Comparison of ENCODE assay signal across 9 mouse cellular contexts in genomic region chr19:3699508-3700438, GRCm38 (mm10). TPM values are rescaled to one million over a fixed set of nuclear protein-coding genes. Genes with fewer than 3 reads are reported as not detected.
DNase-seq lines count a peak whose midpoint lies in the region; ATAC-seq lines count a peak whose summit lies in the region.
"Had no signal": no experiment of that assay in that cellular context is flagged by ENCODE, and none has a peak within 500 bp of the region (broad histone marks: within the 10 kb centered on the region; RNA-seq: fewer than 3 reads in every experiment).

No protein-coding gene starts in this region.

- H3K4me1 ChIP-seq in limb, embryonic 12.5 days (replicated peaks): no peaks in the 10 kb centered on the region
- H3K4me1 ChIP-seq: embryonic facial prominence, embryonic 13.5 days had no signal

- no peaks in the 10 kb centered on the region for H3K27me3 ChIP-seq in limb, embryonic 12.5 days
- H3K27me3 ChIP-seq: embryonic facial prominence, embryonic 13.5 days had no signal

- peak; percentile 45; the same call in 1 of the 2 replicates for ATAC-seq in limb, embryonic 12.5 days (ENCODE audit: insufficient number of reproducible peaks, insufficient read depth, low FRiP score, low TSS enrichment, low read depth)
- peak; percentile 76 for ATAC-seq in monocyte, adult 5-6 weeks (replicated peaks; ENCODE audit: insufficient number of reproducible peaks, low FRiP score, low TSS enrichment, poor library complexity, severe bottlenecking)

- no peak overlapping the region for H3K9ac ChIP-seq in limb, embryonic 12.5 days (replicated peaks)
- H3K9ac ChIP-seq: embryonic facial prominence, embryonic 13.5 days had no signal

- H3K9me3 ChIP-seq in limb, embryonic 12.5 days: no peaks in the 10 kb centered on the region
- H3K9me3 ChIP-seq: embryonic facial prominence, embryonic 13.5 days had no signal

- WGBS in limb, embryonic 12.5 days: 38% methylated on average over 6 of the region's 6 CpGs

- H3K4me3 ChIP-seq in limb, embryonic 12.5 days (replicated peaks): no peak overlapping the region
- H3K4me3 ChIP-seq: embryonic facial prominence, embryonic 13.5 days had no signal

- peak; percentile 75 for DNase-seq in urinary bladder, postnatal 14 days (ENCODE audit: low spot score)
- no peak for DNase-seq in urinary bladder, postnatal 10 days (ENCODE audit: low spot score)
- peak; percentile 78 to 87 for DNase-seq in cerebellum, postnatal 4 days (ENCODE audit: low spot score in 2 of 2)
- peak; percentile 81 to 92 for DNase-seq in heart, adult 18-20 months
- DNase-seq in kidney, adult 8-10 months: peak; percentile 80 to 81
- peak; percentile 58 to 72 for DNase-seq in spleen, postnatal 36 days (ENCODE audit: low spot score in 2 of 2)

- H3K36me3 ChIP-seq in limb, embryonic 12.5 days: no peaks in the 10 kb centered on the region
- H3K36me3 ChIP-seq: embryonic facial prominence, embryonic 13.5 days had no signal

- no peak overlapping the region for H3K27ac ChIP-seq in limb, embryonic 12.5 days
- H3K27ac ChIP-seq: embryonic facial prominence, embryonic 13.5 days had no signal

- H3K4me2 ChIP-seq in limb, embryonic 12.5 days: no peak overlapping the region
- H3K4me2 ChIP-seq: embryonic facial prominence, embryonic 13.5 days had no signal

RNA-seq across cellular contexts. Expression of gene 1810055G02Rik, which starts 8.3 kb away (rescaled TPM):
- total RNA-seq in heart, adult 18-20 months (2021): 1 to 10 TPM; 5.5 to 8.3 TPM
- 33.0 and 41.1 TPM in 2 replicates for polyA plus RNA-seq in limb, embryonic 12.5 days (2016; fragmentation: Nextera tagmentation; extraction: Ambion mirVana)
- total RNA-seq in monocyte, adult 5-6 weeks (2017): 3.8 to 9.4 TPM (median 9.1 TPM) in 3 replicates

RNA-seq across cellular contexts. Expression of gene Lrp5, which starts 13.4 kb away (rescaled TPM):
- total RNA-seq in heart, adult 18-20 months (2021): 10 to 100 TPM; 46.5 to 49.3 TPM
- polyA plus RNA-seq in limb, embryonic 12.5 days (2016; fragmentation: Nextera tagmentation; extraction: Ambion mirVana): 7.7 and 8.4 TPM in 2 replicates
- total RNA-seq in monocyte, adult 5-6 weeks (2017): 10.1 to 17.6 TPM (median 14.0 TPM) in 3 replicates
